Mouse (Mus musculus) heart, postnatal 0 days (tissue): ENCODE measurements at regions not wholly inside any gene's neighbourhood (a gene's known extent, or its start where the extent isn't known, plus 50 kb on each side); places are given as distances from the start of the nearest gene placed in this dataset.

Source experiments
- ATAC-seq: fragments of 200-750 bp; cut with Nextera tagmentation; 2 replicates; pipeline ENCODE4 v1.8.0; 2017; ENCODE audit warnings: low read depth, moderate number of reproducible peaks, moderate library complexity; ENCODE audit not compliant: insufficient read depth
- DNase-seq: peaks from one replicate; pipeline ENCODE4 v3.0.0-alpha.2; 2016; ENCODE audit warnings: low spot score
- H3K27ac ChIP-seq: fragments of 300-500 bp; sonication (generic); 2 replicates; pipeline ENCODE4 v1.5.1; 2014; ENCODE audit warnings: low read depth, mild to moderate bottlenecking
- H3K27me3 ChIP-seq: fragments of 300-500 bp; sonication (generic); 2 replicates; pipeline ENCODE4 v1.6.1; 2014; ENCODE audit warnings: low read length, mixed read lengths; ENCODE audit not compliant: control insufficient read depth, insufficient read depth
- H3K36me3 ChIP-seq: fragments of 300-500 bp; sonication (generic); replicated peaks from 2 replicates; pipeline ENCODE4 v1.6.1; 2014; ENCODE audit warnings: low read length, mixed read lengths; ENCODE audit not compliant: control insufficient read depth, insufficient read depth
- H3K4me1 ChIP-seq: fragments of 300-500 bp; sonication (generic); 2 replicates; pipeline ENCODE4 v1.6.1; 2014; ENCODE audit warnings: antibody characterized with exemption; ENCODE audit not compliant: control insufficient read depth, insufficient read depth
- H3K4me2 ChIP-seq: fragments of 300-500 bp; sonication (generic); 2 replicates; pipeline ENCODE4 v1.6.1; 2014; ENCODE audit warnings: low read depth, mild to moderate bottlenecking, low read length, moderate library complexity
- H3K4me3 ChIP-seq: fragments of 300-500 bp; sonication (generic); 2 replicates; pipeline ENCODE4 v1.5.1; 2014; ENCODE audit warnings: low read depth, low read length
- H3K9ac ChIP-seq: fragments of 300-500 bp; sonication (generic); replicated peaks from 2 replicates; pipeline ENCODE4 v1.6.1; 2014; ENCODE audit warnings: low read depth, low read length, mixed read lengths
- H3K9me3 ChIP-seq: fragments of 300-500 bp; sonication (generic); replicated peaks from 2 replicates; pipeline ENCODE4 v1.6.1; 2016; ENCODE audit warnings: low read length; ENCODE audit not compliant: control insufficient read depth
- CTCF ChIP-seq: IDR thresholded peaks from 2 replicates; pipeline ENCODE4 v1.5.1; 2016; ENCODE audit warnings: antibody characterized with exemption, control low read depth, low read depth
- EP300 ChIP-seq: IDR thresholded peaks from 2 replicates; pipeline ENCODE4 v1.6.1; 2016; ENCODE audit warnings: antibody characterized with exemption, low read depth
- WGBS: fragments of 180-500 bp; shearing (Covaris S2); extraction: QIAGEN DNeasy Blood & Tissue Kit; methylation state at CpG from one replicate; pipeline ENCODE4 v1.1.7; 2014; 5-methylcytosine and 5-hydroxymethylcytosine counted together

GRCm38 (mm10) chr16:46894576-46895203, 396.4 kb upstream of the Nectin3 start:
- H3K36me3 ChIP-seq: no peaks in the 10 kb centered on the region
- H3K9me3 ChIP-seq: no peaks in the 10 kb centered on the region
- H3K4me2 ChIP-seq: no peak overlapping the region
- TF ChIP-seq CTCF (no peak), EP300 (no peak)
- DNase-seq (no peak), ATAC-seq (no peak)
- no peak overlapping the region for H3K4me3 ChIP-seq
- H3K9ac ChIP-seq: no peak overlapping the region
- no peaks in the 10 kb centered on the region for H3K27me3 ChIP-seq
- H3K4me1 ChIP-seq: no peaks in the 10 kb centered on the region
- WGBS: 71% methylated on average over 2 of the region's 2 CpGs
- no peak overlapping the region for H3K27ac ChIP-seq

- no peaks in the 10 kb centered on the region for H3K9me3 ChIP-seq
- no peak overlapping the region for H3K4me3 ChIP-seq
- no peak for ATAC-seq
- no peak for DNase-seq
- H3K36me3 ChIP-seq: no peaks in the 10 kb centered on the region
- no peak for TF ChIP-seq EP300
- TF ChIP-seq CTCF: no peak
- H3K9ac ChIP-seq: no peak overlapping the region
- H3K4me1 ChIP-seq: no peaks in the 10 kb centered on the region
- 83% methylated on average over 2 of the region's 2 CpGs for WGBS
- no peaks in the 10 kb centered on the region for H3K27me3 ChIP-seq
- no peak overlapping the region for H3K27ac ChIP-seq
- H3K4me2 ChIP-seq: no peak overlapping the region
Observed at GRCm38 (mm10) chr16:46878739-46879138, 380.4 kb upstream of the Nectin3 start.

GRCm38 (mm10) chr16:46863959-46864358, 365.6 kb upstream of the Nectin3 start:
- no peak overlapping the region for H3K4me3 ChIP-seq
- WGBS: 52% methylated on average over 2 of the region's 2 CpGs
- no peak for DNase-seq
- no peak overlapping the region for H3K27ac ChIP-seq
- H3K4me2 ChIP-seq: no peak overlapping the region
- H3K9me3 ChIP-seq: no peaks in the 10 kb centered on the region
- H3K27me3 ChIP-seq: no peaks in the 10 kb centered on the region
- no peak overlapping the region for H3K9ac ChIP-seq
- ATAC-seq: no peak
- no peaks in the 10 kb centered on the region for H3K36me3 ChIP-seq
- no peaks in the 10 kb centered on the region for H3K4me1 ChIP-seq
- TF ChIP-seq CTCF: no peak
- TF ChIP-seq EP300: no peak

GRCm38 (mm10) chr16:46849534-46849933, 351.2 kb upstream of the Nectin3 start:
- Histone ChIP-seq H3K36me3 (no peaks in the 10 kb centered on the region), H3K9me3 (no peaks in the 10 kb centered on the region), H3K27me3 (no peaks in the 10 kb centered on the region), H3K9ac (no peak overlapping the region), H3K4me1 (no peaks in the 10 kb centered on the region), H3K27ac (no peak overlapping the region), H3K4me2 (no peak overlapping the region), H3K4me3 (no peak overlapping the region)
- 83% methylated on average over 4 of the region's 4 CpGs for WGBS
- ATAC-seq (no peak), DNase-seq (no peak)
- TF ChIP-seq EP300 (no peak), CTCF (no peak)

GRCm38 (mm10) chr16:46848755-46849154, 350.4 kb upstream of the Nectin3 start:
- H3K27me3 ChIP-seq: no peaks in the 10 kb centered on the region
- ATAC-seq (no peak), DNase-seq (no peak)
- no peaks in the 10 kb centered on the region for H3K9me3 ChIP-seq
- H3K4me1 ChIP-seq: no peaks in the 10 kb centered on the region
- no peak overlapping the region for H3K27ac ChIP-seq
- no peak overlapping the region for H3K9ac ChIP-seq
- TF ChIP-seq EP300 (no peak), CTCF (no peak)
- H3K4me2 ChIP-seq: no peak overlapping the region
- H3K4me3 ChIP-seq: no peak overlapping the region
- H3K36me3 ChIP-seq: no peaks in the 10 kb centered on the region

- Histone ChIP-seq H3K36me3 (no peaks in the 10 kb centered on the region), H3K9me3 (no peaks in the 10 kb centered on the region), H3K9ac (no peak overlapping the region), H3K4me2 (no peak overlapping the region), H3K4me3 (no peak overlapping the region), H3K27ac (no peak overlapping the region), H3K4me1 (no peaks in the 10 kb centered on the region), H3K27me3 (no peaks in the 10 kb centered on the region)
- TF ChIP-seq CTCF (no peak), EP300 (no peak)
- ATAC-seq (no peak), DNase-seq (no peak)
- WGBS: 68% methylated on average over 3 of the region's 3 CpGs
Observed at GRCm38 (mm10) chr16:46847707-46848356, 349.5 kb upstream of the Nectin3 start.
